Mouse (Mus musculus): ENCODE measurements at regions not wholly inside any gene's neighbourhood (a gene's known extent, or its start where the extent isn't known, plus 50 kb on each side); places are given as distances from the start of the nearest gene placed in this dataset.

GRCm38 (mm10) chr2:170221994-170222535, 74.2 kb upstream of the Zfp217 start:
- no peak for TF ChIP-seq CTCF (IDR thresholded peaks at IDR 0.05; ENCODE audit: low read depth)
- H3K4me1 ChIP-seq (replicated peaks; ENCODE audit: insufficient read depth, low read length) = peaks cover 16% of the 10 kb centered on the region; the same call in 1 of the 2 replicates
- no peaks in the 10 kb centered on the region for H3K36me3 ChIP-seq (ENCODE audit: insufficient read depth, low read length)
- no peak overlapping the region for H3K4me3 ChIP-seq (replicated peaks; ENCODE audit: low read depth, low read length)
- DNase-seq (ENCODE audit: low spot score) = peak; percentile 34
- H3K27me3 ChIP-seq (ENCODE audit: insufficient read depth, low read length) = no peaks in the 10 kb centered on the region
- H3K9ac ChIP-seq (ENCODE audit: low read depth, low read length) = no peak overlapping the region
- ATAC-seq (replicated peaks; ENCODE audit: low FRiP score, low read depth) = no peak
- no peak overlapping the region for H3K27ac ChIP-seq
- 19% methylated on average over 13 of the region's 13 CpGs for WGBS
- peak overlapping the region; percentile 29; the same call in 1 of the 2 replicates for H3K4me2 ChIP-seq (ENCODE audit: low read length)
- H3K9me3 ChIP-seq (replicated peaks; ENCODE audit: low read length) = no peaks in the 10 kb centered on the region

DNA sequence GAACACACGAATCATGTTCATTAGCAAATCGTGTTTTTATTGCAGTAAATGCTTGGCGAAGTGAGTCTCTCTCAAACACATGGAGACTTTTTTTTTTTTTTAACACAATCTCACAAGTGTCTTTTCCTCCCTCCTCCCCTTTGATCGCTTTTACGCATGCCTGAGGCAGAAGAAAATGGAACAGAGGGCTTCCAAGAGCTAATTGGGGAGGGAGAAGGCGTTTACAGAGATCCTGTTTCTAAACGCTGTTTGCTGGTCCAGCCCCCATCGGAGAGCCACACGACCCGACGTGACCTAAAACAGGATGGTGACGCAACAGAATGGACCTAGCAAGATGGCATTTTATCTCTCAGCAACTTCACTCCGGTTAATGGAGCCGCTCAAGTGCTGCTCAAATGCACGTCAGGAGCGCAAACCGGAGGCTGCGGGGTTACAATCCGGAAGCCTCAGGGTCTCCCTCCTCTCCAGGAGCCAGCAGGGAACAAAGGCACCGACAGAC, 73.0 kb upstream of the Zfp217 start:
- Histone ChIP-seq H3K36me3 (ENCODE audit: insufficient read depth, low read length) (no peaks in the 10 kb centered on the region), H3K4me3 (replicated peaks; ENCODE audit: low read depth, low read length) (peak overlapping the region; percentile 25), H3K9ac (ENCODE audit: low read depth, low read length) (peak overlapping the region; percentile 38; the same call in 1 of the 2 replicates), H3K4me1 (replicated peaks; ENCODE audit: insufficient read depth, low read length) (peaks cover 16% of the 10 kb centered on the region; the same call in 1 of the 2 replicates), H3K4me2 (ENCODE audit: low read length) (peak overlapping the region; percentile 82), H3K9me3 (replicated peaks; ENCODE audit: low read length) (no peaks in the 10 kb centered on the region), H3K27me3 (ENCODE audit: insufficient read depth, low read length) (no peaks in the 10 kb centered on the region), H3K27ac (peak overlapping the region; percentile 58)
- no peak for TF ChIP-seq CTCF (IDR thresholded peaks at IDR 0.05; ENCODE audit: low read depth)
- WGBS = under 1% methylated on average over 20 of the region's 20 CpGs
- ATAC-seq (replicated peaks; ENCODE audit: low FRiP score, low read depth) (peak; percentile 22; the same call in 1 of the 2 replicates), DNase-seq (ENCODE audit: low spot score) (peak; percentile 91)

GRCm38 (mm10) chr2:170220443-170220842, 72.5 kb upstream of the Zfp217 start:
- DNase-seq (ENCODE audit: low spot score) (peak; percentile 80), ATAC-seq (replicated peaks; ENCODE audit: low FRiP score, low read depth) (no peak; the same call in 1 of the 2 replicates)
- H3K36me3 ChIP-seq (ENCODE audit: insufficient read depth, low read length) = no peaks in the 10 kb centered on the region
- no peaks in the 10 kb centered on the region for H3K9me3 ChIP-seq (replicated peaks; ENCODE audit: low read length)
- peaks cover 16% of the 10 kb centered on the region; the same call in 1 of the 2 replicates for H3K4me1 ChIP-seq (replicated peaks; ENCODE audit: insufficient read depth, low read length)
- H3K27me3 ChIP-seq (ENCODE audit: insufficient read depth, low read length) = no peaks in the 10 kb centered on the region
- H3K4me2 ChIP-seq (ENCODE audit: low read length) = peak overlapping the region; percentile 82
- no peak overlapping the region for H3K9ac ChIP-seq (ENCODE audit: low read depth, low read length)
- H3K4me3 ChIP-seq (replicated peaks; ENCODE audit: low read depth, low read length) = peak overlapping the region; percentile 25
- no peak for TF ChIP-seq CTCF (IDR thresholded peaks at IDR 0.05; ENCODE audit: low read depth)
- WGBS = 5% methylated on average over 11 of the region's 11 CpGs
- H3K27ac ChIP-seq = peak overlapping the region; percentile 58

- H3K27me3 ChIP-seq (ENCODE audit: insufficient read depth, low read length) = no peaks in the 10 kb centered on the region
- H3K4me2 ChIP-seq (ENCODE audit: low read length) = peak overlapping the region; percentile 82
- H3K4me1 ChIP-seq (replicated peaks; ENCODE audit: insufficient read depth, low read length) = peaks cover 16% of the 10 kb centered on the region; the same call in 1 of the 2 replicates
- H3K9me3 ChIP-seq (replicated peaks; ENCODE audit: low read length) = no peaks in the 10 kb centered on the region
- 5% methylated on average over 20 of the region's 20 CpGs for WGBS
- DNase-seq (ENCODE audit: low spot score) = peak; percentile 37
- no peak for ATAC-seq (replicated peaks; ENCODE audit: low FRiP score, low read depth)
- no peaks in the 10 kb centered on the region for H3K36me3 ChIP-seq (ENCODE audit: insufficient read depth, low read length)
- peak overlapping the region; percentile 74 for H3K27ac ChIP-seq
- no peak for TF ChIP-seq CTCF (IDR thresholded peaks at IDR 0.05; ENCODE audit: low read depth)
- H3K4me3 ChIP-seq (replicated peaks; ENCODE audit: low read depth, low read length) = peak overlapping the region; percentile 38
- H3K9ac ChIP-seq (ENCODE audit: low read depth, low read length) = peak overlapping the region; percentile 55
These were observed 71.9 kb upstream of the Zfp217 start for GRCm38 (mm10) chr2:170219611-170220401.

GRCm38 (mm10) chr2:170219161-170219581, 71.3 kb upstream of the Zfp217 start:
- Histone ChIP-seq H3K4me1 (replicated peaks; ENCODE audit: insufficient read depth, low read length) (peaks cover 16% of the 10 kb centered on the region; the same call in 1 of the 2 replicates), H3K9me3 (replicated peaks; ENCODE audit: low read length) (no peaks in the 10 kb centered on the region), H3K36me3 (ENCODE audit: insufficient read depth, low read length) (no peaks in the 10 kb centered on the region), H3K27me3 (ENCODE audit: insufficient read depth, low read length) (no peaks in the 10 kb centered on the region), H3K9ac (ENCODE audit: low read depth, low read length) (peak overlapping the region; percentile 55), H3K4me3 (replicated peaks; ENCODE audit: low read depth, low read length) (peak overlapping the region; percentile 38), H3K27ac (peak overlapping the region; percentile 74), H3K4me2 (ENCODE audit: low read length) (peak overlapping the region; percentile 82)
- no peak for ATAC-seq (replicated peaks; ENCODE audit: low FRiP score, low read depth)
- TF ChIP-seq CTCF (IDR thresholded peaks at IDR 0.05; ENCODE audit: low read depth) = no peak
- DNase-seq (ENCODE audit: low spot score) = peak; percentile 44
- 6% methylated on average over 11 of the region's 11 CpGs for WGBS

All from kidney, postnatal 0 days (tissue).